Mouse (Mus musculus) intestine, embryonic 15.5 days (tissue): Measurements from ENCODE around the gene Miox. TPM values are rescaled to one million over a fixed set of nuclear protein-coding genes. Genes with fewer than 3 reads are reported as not detected.

Experiments
- polyA plus RNA-seq: library from polyadenylated mRNA; unstranded; fragments of >200 nt; fragmentation: Nextera tagmentation; extraction: Ambion mirVana; gene quantifications from 2 replicates; pipeline ENCODE4 v1.2.1, GENCODE M21; 2015

Miox gene
- polyA plus RNA-seq, 1 experiment from 2014 or later, result 0.36 TPM

Other genes starting within 250 kb of the Miox start
- gene Selenoo, start 245.3 kb upstream of the Miox start, polyA plus RNA-seq, result 15.9 and 17.6 TPM in 2 replicates
- gene Tubgcp6, start 211.3 kb upstream of the Miox start, polyA plus RNA-seq, result 10.5 and 12.6 TPM in 2 replicates
- 20.3 and 20.8 TPM in 2 replicates for gene Hdac10, start 205.7 kb upstream of the Miox start, polyA plus RNA-seq
- 3.6 and 4.2 TPM in 2 replicates for gene Mapk12, start 193.7 kb upstream of the Miox start, polyA plus RNA-seq
- 5.8 and 6.0 TPM in 2 replicates for gene Mapk11, start 184.8 kb upstream of the Miox start, polyA plus RNA-seq
- gene Plxnb2, start 153.6 kb upstream of the Miox start, polyA plus RNA-seq, result 107 and 118 TPM in 2 replicates
- gene Dennd6b, start 137.9 kb upstream of the Miox start, polyA plus RNA-seq, result 12.1 and 13.1 TPM in 2 replicates
- gene Ppp6r2, start 122.8 kb upstream of the Miox start, polyA plus RNA-seq, result 21.6 and 23.9 TPM in 2 replicates
- 35.1 and 38.8 TPM in 2 replicates for gene Sbf1, start 19.1 kb upstream of the Miox start, polyA plus RNA-seq
- gene Adm2, start 11.7 kb upstream of the Miox start, polyA plus RNA-seq, result 1.4 and 1.5 TPM in 2 replicates
- gene Lmf2, start 21.3 kb downstream of the Miox start, polyA plus RNA-seq, result 55.2 and 58.0 TPM in 2 replicates
- 131 and 138 TPM in 2 replicates for gene Ncaph2, start 21.3 kb downstream of the Miox start, polyA plus RNA-seq
- gene Sco2, start 39.4 kb downstream of the Miox start, polyA plus RNA-seq, result 10.4 and 12.8 TPM in 2 replicates
- gene Tymp, start 42.6 kb downstream of the Miox start, polyA plus RNA-seq, result 1.4 and 1.5 TPM in 2 replicates
- gene Odf3b, start 44.9 kb downstream of the Miox start, polyA plus RNA-seq, result 0.37 and 0.67 TPM in 2 replicates
- not detected in 2 replicates for gene Klhdc7b, start 50.5 kb downstream of the Miox start, polyA plus RNA-seq
- 0.72 TPM in 1 of 2 replicates, not detected in the other for gene Syce3, start 76.1 kb downstream of the Miox start, polyA plus RNA-seq
- gene Cpt1b, start 91.5 kb downstream of the Miox start, polyA plus RNA-seq, result 0.47 and 0.69 TPM in 2 replicates
- gene C730034F03Rik, start 95.2 kb downstream of the Miox start, polyA plus RNA-seq, result 2.5 and 2.8 TPM in 2 replicates
- not detected in 2 replicates for gene Gm44502, start 95.3 kb downstream of the Miox start, polyA plus RNA-seq
- 52.6 and 61.8 TPM in 2 replicates for gene Chkb, start 95.5 kb downstream of the Miox start, polyA plus RNA-seq
- gene Mapk8ip2, start 119.5 kb downstream of the Miox start, polyA plus RNA-seq, result 4.1 and 4.5 TPM in 2 replicates
- gene Arsa, start 143.0 kb downstream of the Miox start, polyA plus RNA-seq, result 22.5 and 26.0 TPM in 2 replicates
- gene Shank3, start 165.2 kb downstream of the Miox start, polyA plus RNA-seq, result 1.2 and 1.3 TPM in 2 replicates
- not detected in 2 replicates for gene Acr, start 233.9 kb downstream of the Miox start, polyA plus RNA-seq